Mouse (Mus musculus) heart, postnatal 10 days (tissue): Measurements from ENCODE around the gene Ccl7. TPM values are rescaled to one million over a fixed set of nuclear protein-coding genes. Genes with fewer than 3 reads are reported as not detected.

Experiments used
- DNase-seq, 2 experiments: peaks; one replicate each; pipeline ENCODE4 v3.0.0; 2021
- intact Hi-C: fragments of 180-260 bp; cut with DNase I; formaldehyde crosslinking; loops from one replicate; pipeline ENCODE4 v1.15.1; 2025
- total RNA-seq, 2 experiments: library from RNA; stranded (reverse); gene quantifications; 2 replicates each; pipeline ENCODE4 v1.2.3; 2021

Ccl7 gene
- total RNA-seq, 2 experiments from 2014 or later: 0.34 to 1.0 TPM

DNA sequence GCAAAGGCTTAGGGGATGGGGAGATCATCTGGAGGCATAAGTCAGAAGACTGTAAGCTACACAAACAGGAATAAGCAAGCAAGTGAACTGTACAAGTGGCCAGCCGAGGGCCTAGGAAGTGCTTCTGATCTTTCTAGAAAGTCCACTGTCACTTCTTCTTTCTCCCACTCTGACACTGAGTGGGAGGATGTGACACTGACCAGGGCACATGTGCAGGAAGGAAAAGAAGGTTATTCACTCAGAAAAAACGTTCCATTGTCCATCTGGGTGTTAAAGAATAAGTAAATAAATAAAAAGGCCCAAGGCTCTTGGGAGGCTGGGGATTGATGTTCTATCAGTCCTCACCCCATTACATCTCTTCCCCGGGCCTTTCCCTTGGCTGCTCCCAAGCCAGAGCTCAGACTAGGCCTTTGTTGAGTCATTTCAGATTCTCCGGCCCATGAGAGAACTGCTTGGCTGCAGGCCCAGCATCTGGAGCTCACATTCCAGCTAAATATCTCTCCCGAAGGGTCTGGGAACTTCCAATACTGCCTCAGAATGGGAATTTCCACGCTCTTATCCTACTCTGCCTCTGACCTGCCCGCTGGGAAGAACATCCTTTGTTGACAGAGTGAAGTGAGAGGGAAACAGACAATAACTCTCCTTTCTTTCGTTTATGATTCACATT is 12.7 kb upstream of the Ccl7 start:
- DNase-seq: peak; percentile 88 to 89
- intact Hi-C loops: no loop called here

DNA sequence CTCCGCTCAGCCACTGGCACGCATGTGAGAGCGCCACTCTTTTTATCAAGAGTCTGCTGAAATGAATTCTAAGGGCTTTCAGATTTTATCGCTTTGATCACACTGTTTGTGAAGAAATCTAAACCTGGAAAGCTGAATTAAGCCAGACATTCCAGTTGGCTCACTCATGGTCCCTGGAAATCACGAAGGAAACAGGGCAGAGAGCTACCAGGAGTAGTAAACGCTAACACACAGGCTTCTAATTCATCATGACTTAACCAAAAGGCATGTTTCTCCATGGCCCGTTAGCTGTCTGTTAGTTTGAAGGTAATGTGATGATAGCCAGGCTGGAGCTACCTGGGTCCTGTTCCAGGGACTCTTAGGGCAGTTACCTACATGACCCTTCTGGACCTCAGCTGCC is 11.1 kb upstream of the Ccl7 start:
- DNase-seq: no peak
- intact Hi-C loops: no loop called here

DNA sequence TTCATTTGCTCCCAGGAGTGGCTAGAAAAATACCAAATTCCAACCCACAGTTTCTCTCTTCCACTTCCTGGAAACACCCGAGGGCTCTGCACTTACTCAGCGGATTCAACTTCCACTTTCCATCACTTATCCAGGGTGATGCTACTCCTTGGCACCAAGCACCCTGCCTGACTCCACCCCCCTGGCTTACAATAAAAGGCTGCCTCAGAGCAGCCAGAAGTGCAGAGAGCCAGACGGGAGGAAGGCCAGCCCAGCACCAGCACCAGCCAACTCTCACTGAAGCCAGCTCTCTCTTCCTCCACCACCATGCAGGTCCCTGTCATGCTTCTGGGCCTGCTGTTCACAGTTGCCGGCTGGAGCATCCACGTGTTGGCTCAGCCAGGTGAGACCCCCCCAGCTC is 10.2 kb upstream of the Ccl7 start, which contains the start of gene Ccl2:
Gene Ccl2, plus strand, starts transcription at position 216 of the 400 bp plus-strand sequence.
- intact Hi-C loops: no loop called here
- DNase-seq: peak; percentile 77 to 81

DNA sequence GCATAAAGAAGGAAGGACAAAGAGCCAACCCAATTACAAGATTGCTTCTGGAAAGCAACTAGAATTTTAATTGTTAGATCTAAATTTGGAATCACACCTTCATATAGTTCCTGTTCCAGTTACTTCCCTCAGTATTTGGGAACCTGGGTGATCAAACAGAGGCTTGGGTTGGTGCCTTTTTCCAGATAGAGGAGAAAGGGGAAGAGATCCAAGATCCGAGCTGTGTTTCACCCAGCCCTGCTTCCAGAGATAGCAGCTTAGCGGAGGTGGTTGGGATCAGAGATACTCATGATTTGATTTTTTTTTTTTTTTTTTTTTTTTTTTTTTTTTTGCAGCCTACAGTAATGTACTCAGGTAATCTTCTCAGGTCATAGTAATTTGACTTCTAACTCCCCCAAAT is 9.7 kb upstream of the Ccl7 start:
- DNase-seq: no peak
- intact Hi-C loops: no loop called here

DNA sequence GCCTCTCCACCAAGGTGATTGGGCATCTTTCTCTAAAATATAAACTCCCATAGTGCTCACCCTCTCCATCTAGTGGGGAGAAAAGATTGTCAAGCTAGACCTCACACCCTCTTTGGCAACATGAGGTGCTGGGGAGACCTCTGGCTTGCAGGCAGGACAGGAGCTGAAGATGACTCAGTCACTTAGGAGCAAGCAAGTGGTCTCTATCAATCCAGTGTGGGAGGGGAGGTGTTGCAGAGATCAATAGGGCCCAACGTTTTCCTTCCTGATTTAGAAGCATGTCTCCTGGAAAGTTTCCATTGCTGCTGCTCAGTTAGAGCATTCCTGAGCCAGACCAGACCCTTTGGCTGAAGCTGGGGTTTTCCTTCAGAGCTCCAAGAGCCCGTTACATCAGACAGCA is 7.0 kb upstream of the Ccl7 start, which contains the start of gene Gm17268:
Gene Gm17268, minus strand, starts transcription at position 28 of the 400 bp plus-strand sequence.
- intact Hi-C loops: no loop called here
- no peak for DNase-seq

DNA sequence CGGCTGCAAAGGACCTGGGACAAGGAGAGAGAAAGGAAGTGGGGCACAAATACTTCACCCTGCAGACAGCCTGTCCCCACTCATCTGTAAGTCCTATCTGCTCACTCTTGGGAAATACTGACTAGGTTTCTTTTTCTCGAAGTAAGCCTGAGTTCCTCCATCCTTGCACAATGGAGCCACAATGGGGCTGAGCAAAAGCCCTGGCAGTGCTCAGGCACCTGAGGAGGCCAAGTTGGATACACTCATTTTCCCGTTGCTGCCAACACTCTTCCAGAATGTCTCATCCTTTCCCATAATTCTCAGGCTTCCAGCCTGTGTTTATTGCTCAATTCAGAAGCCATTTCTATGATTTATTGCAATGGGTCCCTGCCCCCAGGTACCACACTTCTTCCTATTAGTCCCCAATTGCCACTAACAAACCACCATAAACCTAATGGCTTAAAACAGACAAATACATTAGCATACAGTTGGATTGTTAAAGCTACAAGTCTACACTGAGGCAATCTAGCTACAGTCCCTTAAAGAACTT is 6.3 kb upstream of the Ccl7 start:
- intact Hi-C loops: no loop called here
- DNase-seq: no peak

DNA sequence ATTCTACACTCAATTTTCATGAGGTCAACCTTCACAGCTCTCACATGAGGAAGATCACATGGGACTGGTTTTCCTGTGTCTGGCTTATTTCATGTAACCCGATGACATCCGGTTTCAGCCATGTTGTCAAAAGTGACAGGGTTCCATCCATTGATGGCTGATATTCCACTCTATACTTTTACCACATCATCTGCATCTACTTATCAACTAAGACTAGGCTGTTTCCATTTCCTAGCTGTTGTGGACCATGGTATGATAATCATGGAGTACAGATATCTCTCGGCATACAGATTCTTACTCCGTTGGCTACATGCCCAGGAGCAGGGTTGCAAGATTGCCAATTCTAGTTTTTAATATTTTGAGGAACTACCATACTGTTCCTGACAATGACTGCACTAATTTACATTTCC is 3.8 kb upstream of the Ccl7 start:
- no peak for DNase-seq
- intact Hi-C loops: loop anchor here (5.0 kb wide), 1 partner anchor 44 kb away; no protein-coding TSS in a partner anchor

DNA sequence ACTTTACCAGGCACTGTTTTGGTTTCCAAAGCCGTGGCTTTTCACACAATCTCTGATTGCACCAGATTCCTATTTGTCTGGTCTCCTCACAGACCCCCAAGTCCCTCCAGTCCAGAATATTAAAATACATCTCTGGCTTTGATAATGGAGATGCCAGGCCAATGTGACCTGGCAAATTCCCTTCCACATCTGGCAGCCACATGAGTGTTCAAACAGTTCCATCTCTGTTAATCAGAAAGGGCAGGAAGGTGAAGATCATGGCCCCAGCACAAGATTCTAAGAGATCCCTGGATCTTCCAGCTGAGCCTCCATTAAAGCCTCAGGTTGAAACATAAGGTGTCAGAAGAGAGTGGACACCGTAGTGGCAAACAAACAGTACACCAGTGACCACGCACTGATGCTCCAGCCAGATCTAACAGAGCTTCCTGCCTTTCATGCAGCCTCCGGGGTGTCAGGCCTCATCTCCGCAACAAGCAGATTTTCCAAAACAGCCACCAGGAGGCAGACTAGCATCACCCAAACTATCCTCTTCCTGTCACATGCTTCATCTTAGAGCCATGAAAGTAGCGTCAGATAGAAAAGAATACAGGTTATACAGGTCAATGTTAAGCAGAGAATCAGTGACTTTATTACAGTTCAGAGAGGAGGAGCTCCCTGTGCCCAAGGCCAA is 2.4 kb downstream of the Ccl7 start:
- peak; percentile 63 to 69 for DNase-seq
- intact Hi-C loops: loop anchor here (1.0 kb wide), 1 partner anchor 129 kb away; no protein-coding TSS in a partner anchor

DNA sequence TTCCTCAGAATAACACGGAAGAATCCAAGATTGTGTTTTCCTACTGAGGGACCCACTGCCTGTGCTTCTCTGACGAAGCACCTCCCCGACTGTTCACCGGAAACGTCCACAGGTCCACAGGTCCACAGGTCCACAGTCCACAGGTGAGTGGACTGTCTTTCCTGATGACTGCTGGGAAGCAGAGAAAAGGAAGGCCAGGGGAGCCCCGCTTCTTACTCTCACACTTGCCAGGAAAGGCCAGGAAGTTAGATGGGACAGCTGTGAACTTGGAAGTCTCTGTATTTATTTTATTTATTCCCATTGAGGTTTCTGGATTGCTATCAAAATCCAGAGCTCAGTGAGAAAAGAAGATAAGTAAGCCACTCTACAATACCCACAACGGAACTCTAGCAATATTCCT is 8.3 kb downstream of the Ccl7 start:
- intact Hi-C loops: no loop called here
- DNase-seq: no peak

DNA sequence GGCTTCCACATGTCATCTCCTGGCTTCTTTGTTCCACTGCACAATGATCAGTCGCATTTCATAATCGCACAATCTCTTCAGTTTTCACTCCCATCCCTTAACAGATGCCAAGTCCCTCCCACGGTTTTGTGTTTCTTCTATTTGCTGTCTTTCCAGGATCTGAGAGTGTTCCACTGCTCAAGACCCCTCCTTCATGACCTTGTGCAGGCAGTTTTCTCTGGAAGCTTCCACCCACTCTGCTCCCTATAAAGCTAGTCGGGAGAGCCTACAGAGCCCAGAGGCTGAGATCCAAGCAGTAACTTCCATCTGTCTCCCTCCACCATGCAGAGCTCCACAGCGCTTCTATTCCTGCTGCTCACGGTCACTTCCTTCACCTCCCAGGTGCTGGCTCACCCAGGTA is 12.1 kb downstream of the Ccl7 start, which contains the start of gene Ccl11:
Gene Ccl11, plus strand, starts transcription at position 178 of the 400 bp plus-strand sequence.
- no peak for DNase-seq
- intact Hi-C loops: no loop called here

DNA sequence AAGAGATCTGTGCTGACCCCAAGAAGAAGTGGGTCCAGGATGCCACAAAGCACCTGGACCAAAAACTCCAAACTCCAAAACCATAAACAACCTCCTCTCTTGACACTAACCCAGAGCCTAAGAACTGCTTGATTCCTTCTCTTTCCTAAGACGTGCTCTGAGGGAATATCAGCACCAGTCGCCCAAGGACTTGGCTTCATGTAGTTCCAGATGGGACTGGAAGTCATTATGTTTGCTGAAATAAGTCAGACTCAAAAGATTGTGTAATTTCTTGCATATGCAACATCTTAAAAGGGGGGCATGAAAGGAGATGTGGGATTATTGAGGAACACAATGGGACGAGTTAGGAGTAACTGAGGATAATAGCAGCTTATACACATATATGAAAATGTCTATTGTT is 16.7 kb downstream of the Ccl7 start:
- no peak for DNase-seq
- intact Hi-C loops: no loop called here

DNA sequence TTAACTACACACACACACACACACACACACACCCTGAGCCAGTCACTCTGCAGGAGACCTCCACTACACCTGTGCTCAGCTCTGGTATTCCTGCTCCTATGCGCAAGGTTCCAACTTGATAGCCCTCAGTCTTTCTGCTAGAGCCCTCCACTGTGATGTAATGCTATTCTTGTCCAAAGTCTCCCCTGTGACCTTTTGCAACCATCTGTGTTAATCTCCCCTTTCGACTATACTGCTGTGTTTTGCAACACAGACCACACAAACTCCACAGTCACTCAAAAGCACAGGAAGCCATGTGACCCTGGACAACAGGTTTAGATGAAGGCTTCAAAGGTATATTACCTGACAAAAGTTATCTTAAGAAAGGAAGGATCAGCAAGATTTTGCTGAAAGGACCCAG is 17.9 kb downstream of the Ccl7 start:
- DNase-seq: no peak
- intact Hi-C loops: no loop called here

DNA sequence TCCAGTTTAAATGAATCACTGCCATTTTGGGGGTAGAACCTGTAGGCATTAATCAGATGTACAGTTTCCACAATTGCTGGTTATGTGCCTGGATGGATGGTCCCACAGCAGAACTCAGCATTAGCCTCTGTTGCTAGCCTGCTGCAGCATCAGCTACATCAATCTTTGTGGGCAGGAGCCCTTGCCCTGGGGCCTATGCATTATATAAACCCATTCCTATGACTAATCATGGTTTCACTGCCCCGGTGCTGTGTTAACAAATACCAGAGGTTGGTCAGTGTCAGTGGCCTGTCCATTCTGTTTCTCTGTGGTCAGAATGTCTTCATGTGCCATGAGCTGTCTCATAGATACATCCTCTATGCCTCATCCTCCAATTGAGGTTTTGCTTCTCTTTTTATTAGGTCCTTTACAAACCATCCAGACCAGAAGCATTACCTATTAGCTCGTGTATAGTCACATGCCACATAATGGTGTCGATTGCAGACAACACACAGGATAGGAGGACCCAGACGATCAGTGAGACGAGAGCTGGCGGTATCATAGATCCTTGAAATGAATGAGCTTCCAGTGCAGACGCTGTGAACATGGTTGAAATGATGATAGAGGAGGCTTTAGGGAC is 21.6 kb downstream of the Ccl7 start:
- intact Hi-C loops: no loop called here

DNA sequence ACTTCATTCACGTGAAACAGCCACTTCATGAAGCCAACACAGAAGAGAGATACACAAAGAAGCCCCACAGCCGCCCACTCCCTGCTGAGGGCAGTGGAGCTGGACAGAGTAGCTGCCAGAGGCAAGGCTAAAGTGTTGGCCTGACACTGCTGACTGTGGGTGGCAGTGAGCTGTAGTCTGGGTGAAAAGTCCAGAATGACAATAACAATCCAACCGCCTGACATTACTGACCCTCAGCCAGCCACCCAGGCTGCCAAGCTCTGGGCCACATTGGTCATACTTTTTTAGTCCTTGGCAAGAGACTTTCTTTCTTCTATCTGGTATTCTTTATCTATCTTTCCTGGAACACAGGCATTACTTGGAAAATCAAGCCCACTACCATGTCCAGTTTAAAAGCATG is 25.6 kb downstream of the Ccl7 start:
- DNase-seq: no peak
- intact Hi-C loops: no loop called here

More for the DNA sequence above, 21.6 kb downstream of the Ccl7 start:
- DNase-seq: no peak

DNA sequence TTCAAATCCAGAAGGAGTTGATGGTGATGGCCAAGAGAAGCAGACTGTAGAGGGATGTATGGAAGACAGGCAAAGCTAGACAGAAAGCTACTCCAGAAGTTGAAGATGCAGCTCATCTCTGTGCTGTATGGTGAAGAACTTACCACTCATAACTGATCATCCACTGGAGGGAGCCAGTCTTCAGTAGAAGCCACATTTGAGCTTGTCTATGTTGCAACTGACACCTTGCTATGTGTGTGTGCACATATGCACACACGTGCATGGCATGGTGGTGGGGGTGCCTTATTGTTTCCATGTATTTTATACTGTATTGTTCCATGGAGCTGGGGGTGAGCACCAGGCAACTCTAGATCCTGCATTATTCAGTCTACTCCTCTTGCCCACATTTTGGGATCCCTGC is 26.9 kb downstream of the Ccl7 start:
- intact Hi-C loops: no loop called here
- no peak for DNase-seq

DNA sequence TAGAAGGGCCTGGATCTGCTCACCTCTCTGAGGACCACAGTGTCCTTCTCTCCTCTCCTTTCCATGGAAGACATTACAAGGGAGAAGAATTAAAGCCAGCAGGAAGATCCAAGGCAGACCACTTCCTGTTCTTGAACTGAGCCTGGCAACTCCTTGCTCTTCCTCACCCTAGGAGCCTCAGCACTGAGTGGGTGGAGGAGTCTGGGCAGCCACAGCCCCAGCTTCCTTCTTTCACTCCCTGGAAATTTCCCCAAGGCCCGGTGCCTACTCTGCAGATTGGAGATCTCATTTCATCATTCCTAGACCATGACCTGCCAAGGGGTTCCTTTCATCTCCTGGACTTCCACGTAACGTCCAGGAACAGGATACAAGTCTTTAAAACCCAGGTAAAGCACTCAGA is 27.5 kb downstream of the Ccl7 start:
- no peak for DNase-seq
- intact Hi-C loops: no loop called here

DNA sequence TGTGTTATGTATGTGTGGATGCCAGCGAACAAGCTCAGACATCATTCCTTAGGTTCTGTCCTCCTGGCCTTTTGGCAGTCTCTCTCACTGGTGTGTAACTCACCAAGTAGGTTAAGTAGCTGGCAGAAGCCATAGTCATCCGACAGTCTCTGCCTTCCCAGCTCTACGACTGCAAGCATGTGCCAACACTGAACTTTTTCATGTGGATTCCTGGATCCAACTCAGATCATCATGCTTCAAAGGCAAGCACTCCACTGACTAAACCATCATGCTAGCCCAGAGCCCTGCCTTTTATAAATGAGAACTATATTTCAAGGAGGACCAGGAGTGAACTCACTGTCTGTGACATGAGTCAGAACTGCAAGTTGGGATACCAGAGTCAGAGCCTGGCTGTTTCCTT is 28.2 kb downstream of the Ccl7 start:
- intact Hi-C loops: no loop called here
- DNase-seq: no peak

DNA sequence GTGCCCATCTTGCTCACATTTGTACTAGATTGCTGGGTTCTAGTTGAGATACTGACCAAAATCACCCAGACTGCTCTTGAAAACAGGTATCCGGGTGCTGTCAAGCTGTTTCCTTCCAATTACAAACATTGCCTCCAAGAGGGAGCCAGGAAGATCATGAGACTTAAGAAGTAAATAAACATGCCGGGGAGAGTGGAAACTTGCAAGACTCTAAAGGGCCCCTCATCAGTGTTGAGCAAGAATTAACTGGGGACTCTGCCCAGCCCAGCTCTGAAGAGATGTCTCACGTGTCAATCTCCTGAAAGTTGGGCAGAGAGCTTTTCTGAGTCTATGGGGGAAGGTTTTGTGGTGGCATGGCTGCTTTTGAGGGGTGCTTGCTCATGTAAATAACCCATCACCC is 31.5 kb downstream of the Ccl7 start:
- no peak for DNase-seq
- intact Hi-C loops: no loop called here

DNA sequence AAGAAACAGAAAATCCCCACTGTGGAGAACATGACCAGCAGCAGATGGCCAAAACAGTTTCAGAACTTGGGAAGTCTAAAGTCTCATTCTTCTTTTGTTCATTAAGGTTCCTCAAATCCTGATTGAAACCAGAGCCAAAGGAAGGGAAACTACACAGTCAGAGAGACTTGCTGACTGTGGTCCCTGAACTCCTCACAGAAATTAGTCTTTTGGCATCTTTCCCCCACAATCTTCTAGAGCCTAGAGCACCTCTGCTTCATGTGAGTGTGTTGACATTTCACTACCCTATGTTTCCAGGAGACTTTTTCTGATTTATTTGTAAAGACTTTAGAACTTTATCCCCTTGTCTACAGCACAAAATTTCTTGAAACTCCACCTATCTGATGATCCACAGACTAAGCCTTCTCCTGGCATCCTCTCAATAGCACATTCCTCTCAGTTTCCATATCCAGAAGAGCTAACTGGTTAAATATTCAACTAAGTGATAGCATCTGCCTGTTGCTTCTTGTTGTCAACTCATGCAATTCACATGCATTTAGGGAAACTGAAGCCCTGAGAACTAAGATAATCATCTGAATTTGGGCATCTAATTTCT is 32.7 kb downstream of the Ccl7 start:
- intact Hi-C loops: no loop called here
- no peak for DNase-seq

DNA sequence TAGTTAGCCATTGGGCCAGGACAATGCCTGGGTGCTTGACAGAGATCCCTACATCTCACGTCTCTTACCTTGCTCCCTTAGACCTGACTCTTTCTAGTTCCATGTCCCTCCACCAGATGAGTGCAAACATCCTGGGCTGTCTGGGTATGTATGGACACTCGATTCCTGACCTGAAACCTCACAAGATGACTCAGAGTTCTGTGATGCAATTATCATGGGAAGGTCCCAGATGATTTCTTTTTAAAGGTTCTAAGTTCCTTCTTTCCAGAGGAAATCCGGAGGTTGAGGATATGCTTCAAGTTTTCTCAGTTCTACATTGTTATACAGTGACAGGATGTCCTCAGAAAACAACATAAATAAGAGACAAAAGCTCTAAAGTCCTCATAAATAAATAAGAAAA is 35.4 kb downstream of the Ccl7 start:
- intact Hi-C loops: no loop called here
- DNase-seq: no peak

DNA sequence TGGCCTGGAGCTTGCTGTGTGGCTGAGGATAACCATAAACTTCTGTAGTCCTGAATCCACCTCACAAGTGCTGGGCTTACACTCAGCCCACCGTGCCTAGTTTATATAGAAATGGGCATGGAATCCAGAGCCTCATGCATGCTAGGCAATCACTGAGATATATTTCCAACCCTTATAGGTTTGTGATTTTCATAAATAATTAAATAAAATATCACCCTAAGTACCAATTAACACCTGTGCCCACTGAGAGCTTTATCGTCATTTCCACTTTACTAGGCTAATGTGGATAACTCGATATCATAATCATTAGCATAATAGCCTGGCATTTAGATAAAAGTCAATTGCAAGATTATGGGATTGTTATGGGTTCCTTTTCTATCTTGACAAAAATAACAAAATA is 38.8 kb downstream of the Ccl7 start:
- intact Hi-C loops: no loop called here
- DNase-seq: no peak
